Mouse (Mus musculus) thymus, adult 18-20 months (tissue): ENCODE results near the gene Gm17720.

Experiments
- DNase-seq, 2 experiments: peaks; one replicate each; pipeline ENCODE4 v3.0.0; 2022; ENCODE audit warnings: mixed read lengths in 2 of 2

The Gm17720 gene

GRCm38 (mm10) chr8:110102653-110103052 is at the start of gene Gm17720:
Gm17720 (minus strand) TSS chr8:110102753.
- DNase-seq = no peak

- no peak for DNase-seq
These were observed 43.0 kb upstream of the Gm17720 start for GRCm38 (mm10) chr8:110145538-110145937.

DNA sequence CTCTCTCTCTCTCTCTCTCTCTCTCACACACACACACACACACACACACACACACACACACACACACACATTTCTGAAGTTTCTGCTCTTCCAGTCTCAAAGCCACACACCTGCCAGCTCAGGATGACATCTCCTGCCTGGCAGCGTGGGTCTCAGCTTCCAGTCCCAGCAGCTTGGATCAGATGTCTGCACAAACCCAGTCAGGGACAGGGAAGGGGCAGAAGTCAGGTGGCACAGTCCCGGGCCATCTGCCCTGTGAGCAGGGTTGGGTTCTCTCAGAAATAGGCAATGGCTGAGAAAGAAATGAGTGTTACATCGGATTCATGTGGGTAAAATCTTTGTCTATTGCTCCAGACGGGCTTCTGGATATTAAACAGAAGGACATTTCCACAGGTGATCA is 38.2 kb upstream of the Gm17720 start:
- no peak for DNase-seq

GRCm38 (mm10) chr8:110140156-110140555 is 37.6 kb upstream of the Gm17720 start:
- DNase-seq = no peak

GRCm38 (mm10) chr8:110135515-110135914 is 33.0 kb upstream of the Gm17720 start:
- DNase-seq = no peak

GRCm38 (mm10) chr8:110134236-110134635 is 31.7 kb upstream of the Gm17720 start:
- no peak for DNase-seq

- peak in 1 of 2 experiments; percentile 6 for DNase-seq
These were observed 28.0 kb upstream of the Gm17720 start for GRCm38 (mm10) chr8:110130537-110130936.

DNA sequence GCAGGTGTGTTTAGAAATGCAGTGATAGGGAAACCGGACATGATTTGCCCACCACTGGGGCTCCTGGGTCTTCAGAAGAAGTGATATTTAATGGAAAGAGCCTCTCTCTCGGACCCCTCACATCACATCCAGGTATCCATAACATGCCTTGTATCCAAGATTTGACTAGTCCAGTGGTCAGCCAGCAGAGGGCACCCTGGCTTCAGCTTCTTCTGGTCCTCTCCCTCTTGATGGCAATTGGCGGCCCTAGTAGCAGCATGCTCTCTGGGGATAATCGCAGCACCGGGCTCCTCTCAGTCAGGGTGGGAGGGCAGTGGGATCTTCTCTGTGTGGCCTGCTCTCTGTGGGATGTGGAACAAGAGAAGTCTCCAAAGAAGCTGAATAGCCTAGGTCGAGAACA is 17.2 kb upstream of the Gm17720 start:
- DNase-seq = no peak

DNA sequence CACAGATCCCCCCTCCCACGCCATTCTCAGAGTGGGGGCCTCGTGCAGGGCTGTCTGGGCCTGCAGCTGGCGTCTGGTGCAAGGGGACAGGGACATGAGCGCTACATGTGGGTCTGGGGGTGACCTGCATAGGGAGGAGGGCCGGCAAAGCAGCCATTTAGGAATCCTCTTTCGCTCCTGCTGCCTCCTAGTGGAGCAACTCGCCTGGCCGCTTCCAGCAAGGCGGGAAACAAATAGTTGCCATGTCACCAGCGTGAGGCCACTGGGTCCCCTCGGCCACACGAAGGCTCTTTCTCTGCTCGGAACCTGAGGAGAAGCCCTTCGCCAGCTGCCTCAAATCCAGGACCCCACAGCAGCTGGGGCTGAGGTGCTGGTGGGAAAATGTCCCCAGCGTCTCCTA is 877 bp downstream of the Gm17720 start:
- no peak for DNase-seq

DNA sequence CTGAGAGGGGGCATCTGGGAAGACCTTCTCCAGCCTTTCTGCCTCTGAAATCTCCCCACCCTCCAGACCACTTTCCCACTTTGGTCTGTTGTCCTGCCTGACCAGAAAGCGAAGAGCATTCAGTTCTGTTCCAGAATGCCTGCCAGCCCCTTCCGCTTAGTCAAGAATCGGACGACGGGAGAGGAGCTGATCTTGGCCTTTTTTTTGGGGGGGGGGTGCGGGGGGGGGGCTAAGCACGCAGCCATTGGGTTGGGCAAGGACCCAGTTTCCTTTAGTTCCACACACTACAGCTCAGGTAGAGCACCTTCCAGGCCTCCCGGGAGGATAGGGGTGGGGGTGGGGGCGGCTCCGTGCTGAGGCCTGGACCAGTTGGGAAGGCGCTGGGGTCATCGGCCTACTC is 1.6 kb downstream of the Gm17720 start, which contains the start of gene Gm21964:
Gm21964 (plus strand) TSS at position 301 of the 400 bp plus-strand sequence.
- DNase-seq = no peak

DNA sequence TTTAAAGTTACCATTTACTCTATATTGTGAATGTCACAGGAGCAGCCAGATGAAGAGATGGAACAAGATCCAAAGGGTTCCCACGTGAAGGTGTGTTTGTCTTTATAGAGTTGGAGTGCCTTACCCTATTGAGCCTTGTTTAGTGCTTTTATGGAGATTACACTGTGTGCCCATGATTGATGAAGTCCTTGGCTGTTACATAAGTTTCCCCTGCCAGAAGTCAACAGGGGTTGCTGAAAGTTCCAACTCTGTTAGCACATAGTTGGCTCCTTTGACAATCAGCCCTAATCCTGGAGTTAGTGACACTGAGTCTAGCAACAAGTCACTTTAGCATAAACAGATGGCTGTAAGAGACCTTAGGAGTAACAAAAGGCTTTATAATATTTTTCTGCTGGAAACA is 10.7 kb downstream of the Gm17720 start:
- no peak for DNase-seq

- no peak for DNase-seq
These were observed 20.0 kb downstream of the Gm17720 start for GRCm38 (mm10) chr8:110082416-110083105.

DNA sequence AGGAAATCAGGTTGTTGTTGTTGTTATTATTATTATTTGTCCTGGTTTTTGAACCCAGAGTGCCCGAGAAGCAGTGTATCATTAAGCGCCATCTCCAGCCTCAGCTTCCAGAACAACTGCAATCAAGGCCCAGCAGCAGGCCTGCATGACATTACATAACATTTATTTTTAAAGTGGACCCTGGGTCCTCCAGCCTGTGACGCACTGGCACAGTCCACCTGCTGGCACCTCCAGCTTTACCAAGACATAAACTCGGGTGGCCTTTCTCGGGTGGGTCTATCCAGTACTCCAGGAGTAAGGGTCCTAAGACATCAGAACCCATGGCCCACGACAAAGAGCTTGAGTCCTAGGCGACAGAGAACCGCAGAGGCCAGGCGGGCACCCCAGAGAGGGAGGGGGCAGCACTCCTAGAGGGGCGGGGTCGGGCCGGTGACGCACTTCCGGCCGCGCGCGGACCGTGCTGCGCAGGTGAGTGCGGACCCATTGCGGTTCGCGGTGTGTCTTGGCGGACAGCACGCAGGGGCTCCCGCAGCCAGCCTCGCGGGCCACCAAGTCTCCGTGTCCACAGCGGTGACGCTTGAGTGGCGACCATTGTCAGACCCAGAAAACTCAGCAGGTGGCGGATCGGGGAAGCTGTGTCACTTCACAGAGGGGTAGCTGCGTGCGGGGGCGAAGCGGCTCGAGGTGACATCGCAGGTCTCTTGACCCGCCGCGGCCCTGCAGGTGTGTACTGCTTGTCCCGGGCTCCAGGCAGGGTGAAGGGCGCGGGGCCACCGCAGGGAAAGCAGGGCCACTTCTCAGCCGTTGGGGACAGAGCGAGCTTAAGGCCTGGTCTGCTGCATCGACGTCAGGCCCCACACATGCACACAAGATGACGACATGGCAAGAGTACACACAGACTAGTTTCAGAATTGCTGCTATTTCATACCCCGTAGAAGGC is 23.0 kb downstream of the Gm17720 start, which contains the start of gene Zfp612:
Zfp612 (plus strand) TSS at position 465 of the 940 bp plus-strand sequence.
- DNase-seq = no peak

DNA sequence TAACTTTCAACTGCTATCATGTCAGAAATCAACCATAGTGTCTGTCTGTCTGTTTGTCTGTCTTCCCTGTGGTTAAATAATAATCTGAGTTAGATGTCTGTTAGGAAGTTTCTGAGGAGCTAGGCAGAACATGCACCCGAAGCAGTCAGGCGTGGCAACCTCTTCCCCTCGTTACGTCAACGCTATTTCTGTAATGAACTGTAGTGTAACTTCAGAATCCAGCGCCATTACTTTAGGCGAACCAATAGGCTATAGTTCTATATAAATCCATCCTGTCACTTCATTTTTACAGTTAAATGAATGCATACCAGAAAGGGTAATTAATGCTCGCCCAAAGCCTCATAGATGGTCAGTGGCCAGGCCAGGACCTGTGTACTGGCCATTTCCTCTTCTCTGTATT is 28.1 kb downstream of the Gm17720 start:
- no peak for DNase-seq

GRCm38 (mm10) chr8:110071600-110071999 is 31.0 kb downstream of the Gm17720 start:
- no peak for DNase-seq

DNA sequence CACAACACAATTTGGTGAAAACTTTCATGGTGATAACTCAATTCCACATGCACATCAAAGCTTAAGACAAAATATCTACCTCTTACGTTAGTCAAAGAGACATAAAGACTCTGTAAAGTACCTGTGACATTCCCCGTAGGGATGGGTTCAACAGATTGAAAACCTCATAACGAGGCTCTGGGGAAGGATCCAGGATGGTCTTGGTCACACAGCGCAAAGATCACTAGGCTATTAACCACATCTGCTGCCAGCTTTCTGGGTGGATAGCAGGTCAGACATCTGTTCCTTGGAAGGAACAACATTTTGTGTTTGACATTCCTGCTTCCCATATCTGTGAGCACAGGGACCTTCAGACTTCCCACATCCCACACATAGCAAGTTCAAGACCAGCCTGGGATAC is 32.8 kb downstream of the Gm17720 start:
- DNase-seq = no peak

DNA sequence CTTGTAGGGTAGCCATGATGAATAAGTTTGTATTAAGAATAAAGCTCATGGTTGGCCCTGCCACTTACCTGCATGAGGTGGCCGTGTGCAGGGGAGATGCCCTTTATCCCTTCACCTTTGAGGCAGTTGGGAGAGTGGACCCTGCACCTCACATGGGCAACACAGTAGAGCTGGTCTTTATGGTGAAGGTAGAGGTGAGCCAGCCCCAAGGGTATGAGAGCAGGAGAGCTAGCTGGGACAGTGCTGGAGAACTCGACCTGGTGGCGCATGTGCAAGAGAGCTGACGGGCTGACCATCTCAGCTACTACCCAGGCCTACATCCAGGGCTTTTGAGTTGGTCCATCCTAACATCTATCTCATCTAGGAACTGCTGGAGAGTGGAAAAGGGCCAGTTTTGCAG is 36.9 kb downstream of the Gm17720 start:
- DNase-seq = no peak

DNA sequence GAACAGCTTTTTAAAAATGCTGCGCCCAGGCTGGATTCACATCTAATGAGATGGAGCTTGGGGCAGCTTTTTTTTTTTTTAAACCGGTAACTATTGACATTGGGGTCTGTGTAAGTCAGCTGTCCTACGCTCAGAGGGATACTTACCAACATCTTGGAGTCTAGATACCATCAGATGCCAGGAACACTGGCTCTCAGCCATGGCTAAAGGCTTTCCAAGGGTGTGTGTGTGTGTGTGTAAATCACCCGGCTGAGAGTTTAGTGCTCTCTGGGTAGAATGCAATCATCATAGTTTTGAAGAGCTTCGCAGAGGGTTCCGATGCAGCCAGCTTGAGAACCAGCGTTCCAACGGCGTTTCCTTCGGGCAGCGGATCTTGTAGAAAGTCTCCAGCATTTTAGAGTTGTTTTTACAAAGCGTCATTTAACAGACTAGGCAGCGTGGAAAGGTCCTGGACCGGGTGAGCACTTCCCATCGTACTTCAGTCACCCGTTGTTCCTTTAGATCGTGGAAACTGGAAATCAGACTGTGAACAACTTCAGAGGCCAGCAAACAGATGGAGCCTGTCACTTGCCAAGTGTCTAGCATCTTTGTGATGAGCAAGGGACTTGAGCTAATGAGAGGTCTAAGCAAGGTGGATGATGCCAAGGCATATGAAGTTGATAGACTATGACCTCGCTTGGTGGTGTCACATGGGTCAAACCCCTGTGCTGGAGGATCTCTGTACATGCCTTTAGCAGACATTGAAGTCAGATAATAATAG is 37.8 kb downstream of the Gm17720 start:
- no peak for DNase-seq

- no peak for DNase-seq
These were observed 38.4 kb downstream of the Gm17720 start for GRCm38 (mm10) chr8:110064161-110064560.

GRCm38 (mm10) chr8:110058207-110058606 is 44.3 kb downstream of the Gm17720 start:
- no peak for DNase-seq

DNA sequence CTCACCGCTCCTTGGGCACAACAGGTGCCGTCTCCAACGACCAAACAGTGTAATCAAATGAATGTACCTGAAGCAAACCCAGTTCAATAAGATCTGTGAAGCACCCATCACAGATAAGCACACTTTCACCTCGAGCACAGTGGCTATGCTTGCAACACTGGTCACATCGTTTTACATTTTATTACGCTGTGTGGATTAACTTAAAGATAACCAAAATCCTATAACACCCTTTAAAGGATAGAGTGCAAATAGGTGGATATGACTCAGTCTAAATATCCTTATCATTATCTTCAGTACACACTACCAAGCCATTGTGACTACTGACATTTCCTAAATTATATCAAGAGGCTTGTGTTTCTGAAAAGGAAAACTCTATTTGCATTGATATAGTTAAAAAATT is 51.3 kb downstream of the Gm17720 start:
- no peak for DNase-seq

- no peak for DNase-seq
These were observed 62.0 kb downstream of the Gm17720 start for GRCm38 (mm10) chr8:110040509-110040908.

DNA sequence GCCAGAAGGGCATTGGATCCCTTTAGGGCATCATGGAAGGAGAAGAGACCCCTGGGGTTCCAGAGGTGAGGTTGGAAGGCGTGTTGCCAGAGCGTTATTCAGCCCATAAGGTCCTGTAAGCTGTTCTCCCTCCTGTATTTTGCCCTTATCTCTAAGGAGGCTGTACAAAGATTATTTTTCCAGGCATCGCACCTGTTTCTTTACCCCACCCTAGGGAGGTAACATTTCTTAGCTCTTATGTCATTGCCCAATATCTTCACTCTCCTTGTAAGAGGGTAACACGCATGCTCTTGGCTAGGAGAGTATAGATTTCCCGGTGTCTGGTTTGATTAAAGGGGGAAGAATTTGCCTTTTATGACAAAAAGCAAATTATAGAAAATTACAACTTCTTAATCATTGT is 62.9 kb downstream of the Gm17720 start, which contains the start of gene Chst4:
Chst4 (minus strand) TSS at position 82 of the 400 bp plus-strand sequence.
- DNase-seq = no peak
